Mouse (Mus musculus) small intestine, adult 2 months (tissue): ENCODE measurements around the gene BC048507.

Source experiments
- CTCF ChIP-seq: fragments of 200-500 bp; IDR thresholded peaks from 2 replicates; pipeline ENCODE4 v1.5.1; 2012; ENCODE audit warnings: low read depth, mild to moderate bottlenecking, control low read depth, inconsistent platforms, low read length, moderate library complexity, mixed read lengths; ENCODE audit not compliant: insufficient replicate concordance, insufficient read length; ENCODE audit errors: extremely low read depth
- POLR2A ChIP-seq: fragments of 200-500 bp; IDR thresholded peaks from 2 replicates; pipeline ENCODE4 v1.6.1; 2012; ENCODE audit warnings: low read depth, mild to moderate bottlenecking, control low read depth, inconsistent platforms, low read length, moderate library complexity

DNA sequence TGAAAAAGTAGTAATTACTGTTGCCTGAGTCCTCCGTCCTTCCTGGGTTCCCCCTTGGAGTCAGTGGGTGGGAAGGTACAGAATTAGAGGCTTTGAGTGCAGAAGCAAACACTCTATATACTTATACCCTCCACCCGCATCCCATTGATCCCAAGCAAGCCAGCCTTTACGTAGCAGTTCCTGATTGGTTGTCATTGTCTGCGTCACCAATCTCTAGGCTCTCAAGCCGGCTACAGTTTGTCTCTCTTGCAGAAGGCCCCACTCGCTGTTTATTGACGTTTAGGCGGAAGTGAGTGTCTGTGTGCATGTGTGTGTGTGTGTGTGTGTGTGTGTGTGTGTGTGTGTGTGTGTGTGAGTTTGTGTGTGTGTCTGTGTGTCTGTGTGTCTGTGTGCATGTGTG lies 20.8 kb downstream of the BC048507 start:
- TF ChIP-seq POLR2A (no peak), CTCF (no peak)
